Mouse (Mus musculus) left cerebral cortex, adult 2 months (tissue): ENCODE measurements at regions not wholly inside any gene's neighbourhood (a gene's known extent, or its start where the extent isn't known, plus 50 kb on each side); places are given as distances from the start of the nearest gene placed in this dataset.

ENCODE experiments used
- DNase-seq, 2 experiments: peaks; one replicate each; pipeline ENCODE4 v3.0.0; 2021 to 2022; ENCODE audit warnings: low spot score in 2 of 2, mixed read lengths in 1 of 2; ENCODE audit errors: extremely low spot score in 1 of 2
- H3K27ac ChIP-seq: fragments of 200-600 bp; 2 replicates; pipeline ENCODE4 v1.8.1; 2022
- H3K4me3 ChIP-seq: fragments of 200-600 bp; 2 replicates; pipeline ENCODE4 v1.8.1; 2022
- CTCF ChIP-seq: fragments of 200-600 bp; IDR thresholded peaks from 2 replicates; pipeline ENCODE4 v1.8.1; 2022; ENCODE audit warnings: antibody characterized with exemption, mild to moderate bottlenecking, moderate library complexity
- intact Hi-C: fragments of 180-260 bp; cut with DNase I; formaldehyde crosslinking; loops from one replicate; pipeline ENCODE4 v1.15.1; 2025

- TF ChIP-seq CTCF = no peak
- no peak overlapping the region for H3K27ac ChIP-seq
- no peak overlapping the region for H3K4me3 ChIP-seq
- intact Hi-C loops = no loop called here
- DNase-seq = no peak
Observed at GRCm38 (mm10) chr10:91284259-91284658, 103.1 kb upstream of the Tmpo start.

GRCm38 (mm10) chr10:91270955-91271741 lies 90.0 kb upstream of the Tmpo start:
- peak; percentile 97 for TF ChIP-seq CTCF
- H3K27ac ChIP-seq = no peak overlapping the region
- intact Hi-C loops = loop anchor here (2.0 to 5.0 kb wide), 2 partner anchors 1381 to 1744 kb away; no protein-coding TSS in a partner anchor
- DNase-seq = peak; percentile 80 to 89
- peak overlapping the region; percentile 4; the same call in 1 of the 2 replicates for H3K4me3 ChIP-seq

GRCm38 (mm10) chr10:91270268-91270954 lies 89.3 kb upstream of the Tmpo start:
- intact Hi-C loops = loop anchor here (2.0 to 5.0 kb wide), 2 partner anchors 1382 to 1744 kb away; no protein-coding TSS in a partner anchor
- no peak overlapping the region for H3K4me3 ChIP-seq
- peak; percentile 44 for TF ChIP-seq CTCF
- peak; percentile 14 to 18 for DNase-seq
- no peak overlapping the region for H3K27ac ChIP-seq

DNA sequence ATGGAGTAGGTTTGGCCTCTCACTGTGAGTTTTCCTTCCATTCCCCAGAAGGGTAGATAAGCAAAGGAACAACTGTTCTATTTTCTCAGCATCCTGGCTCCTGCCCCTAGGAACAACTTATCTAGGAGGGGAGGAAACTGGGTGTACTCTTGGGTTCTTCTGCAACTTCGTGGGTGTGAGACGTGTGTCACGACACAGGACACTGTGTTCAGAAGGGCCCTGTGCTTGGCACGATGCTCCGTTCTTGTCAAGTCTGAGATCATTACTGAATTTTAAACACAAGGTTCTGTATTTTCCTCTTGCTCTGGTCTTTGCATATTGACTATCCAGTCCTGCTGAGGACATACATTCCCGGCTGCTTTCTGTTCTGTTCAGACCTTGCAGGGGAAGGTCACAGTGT lies 86.8 kb upstream of the Tmpo start:
- TF ChIP-seq CTCF = no peak
- DNase-seq = no peak
- Histone ChIP-seq H3K27ac (no peak overlapping the region), H3K4me3 (no peak overlapping the region)
- intact Hi-C loops = no loop called here

DNA sequence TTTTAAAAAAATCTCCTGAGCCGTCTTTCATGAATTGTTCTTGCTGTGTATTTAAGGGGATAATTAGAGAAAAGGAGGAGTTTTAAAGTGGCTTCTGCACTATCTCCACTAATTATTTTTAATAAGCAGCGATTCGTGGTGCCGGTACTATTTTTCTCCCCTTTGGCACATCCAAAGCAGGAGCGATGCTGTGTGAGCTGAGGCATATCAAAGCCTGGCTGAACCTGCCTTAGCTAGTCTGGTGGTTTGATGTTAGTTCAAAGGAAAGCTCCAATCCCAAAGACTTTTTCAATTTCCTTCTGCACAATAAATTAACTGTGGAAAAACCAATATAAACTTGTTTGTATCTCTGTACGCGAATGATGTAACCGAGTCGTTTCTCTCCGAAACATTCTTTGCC lies 79.3 kb upstream of the Tmpo start:
- TF ChIP-seq CTCF = no peak
- intact Hi-C loops = no loop called here
- H3K27ac ChIP-seq = no peak overlapping the region
- DNase-seq = no peak
- H3K4me3 ChIP-seq = no peak overlapping the region

- Histone ChIP-seq H3K27ac (no peak overlapping the region), H3K4me3 (no peak overlapping the region)
- intact Hi-C loops = loop anchor here (2.0 kb wide), 1 partner anchor 15 kb away; no protein-coding TSS in a partner anchor
- no peak for TF ChIP-seq CTCF
- no peak for DNase-seq
Observed at GRCm38 (mm10) chr10:91249681-91250195, 68.6 kb upstream of the Tmpo start.

DNA sequence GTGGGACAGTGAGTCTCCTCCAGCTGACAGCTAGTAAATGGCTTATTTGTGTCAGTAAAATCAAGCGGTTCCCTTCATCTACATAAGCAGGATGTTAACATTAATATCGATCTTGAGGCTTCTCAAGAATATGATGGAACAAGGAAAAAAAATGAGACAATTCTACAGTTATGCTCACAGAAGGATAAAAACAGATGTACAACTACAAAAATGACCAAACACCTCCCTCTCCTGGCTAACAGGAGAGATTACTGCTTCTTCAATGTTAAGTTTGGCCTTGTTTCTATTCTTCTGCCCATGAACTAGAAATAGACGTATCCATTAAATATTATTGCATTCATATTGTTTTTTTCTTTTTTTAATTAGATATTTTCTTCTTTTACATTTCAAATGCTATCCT lies 63.2 kb upstream of the Tmpo start:
- DNase-seq = no peak
- TF ChIP-seq CTCF = peak; percentile 60
- H3K27ac ChIP-seq = no peak overlapping the region
- intact Hi-C loops = loop anchor here (5.0 kb wide), 1 partner anchor 172 kb away; no protein-coding TSS in a partner anchor
- H3K4me3 ChIP-seq = no peak overlapping the region

- intact Hi-C loops = loop anchor here (5.0 kb wide), 1 partner anchor 170 kb away; no protein-coding TSS in a partner anchor
- H3K27ac ChIP-seq = no peak overlapping the region
- no peak for DNase-seq
- TF ChIP-seq CTCF = no peak
- no peak overlapping the region for H3K4me3 ChIP-seq
Observed at GRCm38 (mm10) chr10:91242491-91243046, 61.5 kb upstream of the Tmpo start.

DNA sequence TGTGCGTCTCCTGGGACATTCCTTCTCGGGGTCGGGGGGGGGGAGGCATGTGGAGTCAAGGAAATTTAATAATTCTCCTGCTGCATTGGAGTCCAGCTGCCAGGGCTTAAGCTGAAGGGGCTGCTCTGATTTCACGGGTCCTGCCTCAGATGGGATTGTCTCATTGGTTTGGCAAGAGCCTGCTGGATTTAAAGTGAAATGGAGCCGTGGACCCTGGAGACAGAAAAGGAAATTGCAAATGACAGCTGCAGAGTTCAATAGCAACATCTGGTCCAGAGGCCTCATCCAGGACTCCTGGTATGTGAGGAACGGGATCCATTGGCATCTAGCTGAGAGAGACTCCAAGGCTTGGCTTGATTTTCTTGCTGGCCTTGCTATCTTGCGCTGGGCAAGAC lies 60.5 kb upstream of the Tmpo start:
- Histone ChIP-seq H3K4me3 (no peak overlapping the region), H3K27ac (no peak overlapping the region)
- no peak for TF ChIP-seq CTCF
- intact Hi-C loops = loop anchor here (5.0 kb wide), 1 partner anchor 169 kb away; no protein-coding TSS in a partner anchor
- no peak for DNase-seq

GRCm38 (mm10) chr10:91240856-91241610 lies 59.9 kb upstream of the Tmpo start:
- intact Hi-C loops = loop anchor here (5.0 kb wide), 1 partner anchor 169 kb away; no protein-coding TSS in a partner anchor
- TF ChIP-seq CTCF = no peak
- no peak overlapping the region for H3K27ac ChIP-seq
- no peak for DNase-seq
- H3K4me3 ChIP-seq = no peak overlapping the region

GRCm38 (mm10) chr10:91240320-91240719 lies 59.2 kb upstream of the Tmpo start:
- DNase-seq = no peak
- intact Hi-C loops = loop anchor here (5.0 kb wide), 1 partner anchor 168 kb away; no protein-coding TSS in a partner anchor
- Histone ChIP-seq H3K27ac (no peak overlapping the region), H3K4me3 (no peak overlapping the region)
- no peak for TF ChIP-seq CTCF
